Mouse (Mus musculus) testis, adult 2 months (tissue): ENCODE data around the gene Clasp1. TPM values are rescaled to one million over a fixed set of nuclear protein-coding genes. Genes with fewer than 3 reads are reported as not detected.

Experiments used
- H3K27ac ChIP-seq: fragments of 200-500 bp; 2 replicates; pipeline ENCODE4 v1.5.1; 2012; ENCODE audit warnings: low read depth, low read length; ENCODE audit not compliant: control insufficient read depth, insufficient read depth
- H3K27me3 ChIP-seq: fragments of 200-500 bp; 2 replicates; pipeline ENCODE4 v1.6.1; 2012; ENCODE audit warnings: mild to moderate bottlenecking, low read length, moderate library complexity; ENCODE audit not compliant: control insufficient read depth, insufficient read depth
- H3K36me3 ChIP-seq: fragments of 200-500 bp; 2 replicates; pipeline ENCODE4 v1.6.1; 2012; ENCODE audit warnings: mild to moderate bottlenecking, low read length; ENCODE audit not compliant: control insufficient read depth, insufficient read depth
- H3K4me1 ChIP-seq: fragments of 200-500 bp; 2 replicates; pipeline ENCODE4 v1.6.1; 2012; ENCODE audit warnings: low read length; ENCODE audit not compliant: control insufficient read depth, insufficient read depth
- H3K4me3 ChIP-seq: fragments of 200-500 bp; 2 replicates; pipeline ENCODE4 v1.5.1; 2012; ENCODE audit warnings: low read depth, mild to moderate bottlenecking, low read length, moderate library complexity, mixed read lengths; ENCODE audit not compliant: control insufficient read depth
- CTCF ChIP-seq: fragments of 200-500 bp; IDR thresholded peaks from 2 replicates; pipeline ENCODE4 v1.5.1; 2012; ENCODE audit warnings: low read depth, mild to moderate bottlenecking, inconsistent platforms, low read length, moderate library complexity; ENCODE audit not compliant: control insufficient read depth, insufficient read depth, insufficient replicate concordance
- POLR2A ChIP-seq: fragments of 200-500 bp; IDR thresholded peaks from 2 replicates; pipeline ENCODE4 v1.6.1; 2012; ENCODE audit warnings: low read depth, mild to moderate bottlenecking, inconsistent platforms, low read length, moderate library complexity; ENCODE audit not compliant: control insufficient read depth
- polyA plus RNA-seq: library from polyadenylated mRNA; depleted of rRNA; stranded (reverse); fragments of >200 nt; gene quantifications from 2 replicates; pipeline ENCODE4 v1.2.3, GENCODE M21; 2012

Clasp1 gene
- polyA plus RNA-seq, 1 experiment = 33.1 TPM

DNA sequence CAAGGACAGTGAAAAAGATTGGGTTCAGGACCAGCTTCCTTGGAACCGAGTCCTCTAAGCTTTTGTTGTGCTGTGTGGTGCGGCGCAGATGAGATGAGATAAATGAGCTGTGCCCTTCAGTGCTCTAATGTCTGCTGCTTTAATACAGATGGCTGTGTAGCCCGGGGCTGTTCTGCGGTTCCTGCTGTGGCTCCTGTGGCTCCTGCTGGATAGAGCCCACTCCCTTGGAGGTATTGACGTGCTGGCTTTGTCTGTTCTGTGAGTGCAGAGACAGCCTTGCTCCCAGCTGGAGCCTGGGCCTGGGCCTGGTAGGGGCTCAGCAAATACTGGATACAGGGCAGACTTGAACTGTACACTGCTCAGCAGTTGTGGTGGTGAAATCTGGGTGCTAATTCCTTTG is 34.0 kb downstream of the Clasp1 start:
- Histone ChIP-seq H3K36me3 (no peaks in the 10 kb centered on the region; the same call in 1 of the 2 replicates), H3K4me3 (no peak overlapping the region), H3K4me1 (no peaks in the 10 kb centered on the region), H3K27me3 (no peaks in the 10 kb centered on the region), H3K27ac (no peak overlapping the region)
- no peak for TF ChIP-seq CTCF
- TF ChIP-seq POLR2A = no peak

DNA sequence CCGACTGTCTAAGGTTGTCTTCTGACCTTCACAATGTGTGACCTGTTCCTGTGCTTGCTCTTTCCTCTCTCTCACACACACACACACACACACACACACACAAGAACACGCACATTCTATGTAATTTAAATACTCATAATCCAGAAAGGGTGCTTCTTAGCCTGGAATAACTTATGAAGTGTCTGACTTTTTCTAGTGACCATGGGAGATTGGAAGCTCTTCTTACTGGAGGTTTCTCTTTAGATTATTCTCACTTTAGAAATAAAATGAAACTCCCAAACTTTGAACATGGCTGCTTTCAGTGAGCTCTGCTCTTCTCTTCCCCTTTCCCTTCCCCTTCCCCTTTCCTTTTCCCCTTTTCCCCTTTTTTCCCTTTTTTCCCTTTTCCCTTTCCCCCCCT is 37.1 kb downstream of the Clasp1 start:
- Histone ChIP-seq H3K27me3 (no peaks in the 10 kb centered on the region), H3K36me3 (no peaks in the 10 kb centered on the region), H3K4me3 (no peak overlapping the region), H3K27ac (no peak overlapping the region), H3K4me1 (no peaks in the 10 kb centered on the region)
- TF ChIP-seq CTCF (no peak), POLR2A (no peak)

DNA sequence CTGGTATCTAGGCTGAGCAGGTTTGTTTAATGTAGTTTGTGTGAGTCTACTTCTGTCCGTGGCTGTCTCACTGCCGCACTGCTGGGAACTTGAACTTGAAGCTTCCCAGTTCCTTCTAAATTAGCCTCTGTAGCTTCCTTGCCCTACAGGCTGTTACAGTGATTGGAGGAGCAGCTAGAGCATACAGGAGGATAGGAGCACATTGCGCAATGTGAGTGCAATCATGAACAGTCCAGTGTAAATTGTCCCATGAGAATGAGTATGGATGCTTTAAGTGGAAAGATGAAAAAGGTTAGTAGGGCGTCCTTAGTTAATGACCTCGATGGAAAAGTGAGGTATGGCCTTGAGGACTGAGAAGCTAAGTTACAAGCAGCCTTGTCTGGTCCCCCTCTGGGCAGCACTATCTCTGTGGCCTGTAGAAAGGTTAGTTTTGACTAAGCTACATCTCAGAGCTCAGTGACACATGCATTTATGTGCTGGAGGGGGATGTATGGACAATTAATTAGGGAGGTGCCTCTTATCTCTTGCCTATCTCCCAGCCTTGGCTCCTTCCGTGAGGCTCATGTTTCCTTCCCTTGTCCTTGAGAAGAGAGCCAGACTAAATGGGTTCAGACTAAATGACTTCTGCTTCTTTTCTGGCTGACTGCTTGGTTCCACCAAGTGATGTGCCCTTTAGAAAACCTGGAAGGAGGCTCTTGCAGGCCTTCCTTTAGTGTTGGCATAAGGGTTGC is 39.7 kb downstream of the Clasp1 start:
- Histone ChIP-seq H3K36me3 (no peaks in the 10 kb centered on the region), H3K27me3 (no peaks in the 10 kb centered on the region), H3K4me3 (no peak overlapping the region)

DNA sequence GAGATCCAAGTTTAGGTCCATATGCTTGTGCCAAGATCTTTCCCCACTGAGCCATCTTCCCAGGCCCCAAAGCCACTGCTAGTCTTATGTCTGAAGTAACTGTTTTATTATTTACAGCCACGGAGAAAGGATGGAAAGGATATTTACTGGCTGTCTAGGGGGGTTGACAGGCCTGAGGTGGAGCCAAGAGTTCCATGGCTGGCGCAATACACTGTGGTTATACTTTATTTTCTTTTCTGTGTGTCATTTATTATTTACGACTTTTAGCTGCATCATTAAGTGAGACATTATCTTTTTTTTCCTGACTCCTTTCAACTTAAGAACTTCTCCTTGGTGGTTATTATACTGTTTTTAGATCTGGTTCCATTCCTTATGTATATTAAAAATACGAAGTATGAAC is 42.7 kb downstream of the Clasp1 start:
- Histone ChIP-seq H3K4me1 (no peaks in the 10 kb centered on the region), H3K4me3 (no peak overlapping the region), H3K27ac (no peak overlapping the region), H3K36me3 (no peaks in the 10 kb centered on the region), H3K27me3 (no peaks in the 10 kb centered on the region)
- TF ChIP-seq CTCF = no peak
- TF ChIP-seq POLR2A = no peak

More for the DNA sequence above, 39.7 kb downstream of the Clasp1 start:
- TF ChIP-seq POLR2A (no peak), CTCF (no peak)
- H3K27ac ChIP-seq = no peak overlapping the region
- H3K4me1 ChIP-seq = no peaks in the 10 kb centered on the region

DNA sequence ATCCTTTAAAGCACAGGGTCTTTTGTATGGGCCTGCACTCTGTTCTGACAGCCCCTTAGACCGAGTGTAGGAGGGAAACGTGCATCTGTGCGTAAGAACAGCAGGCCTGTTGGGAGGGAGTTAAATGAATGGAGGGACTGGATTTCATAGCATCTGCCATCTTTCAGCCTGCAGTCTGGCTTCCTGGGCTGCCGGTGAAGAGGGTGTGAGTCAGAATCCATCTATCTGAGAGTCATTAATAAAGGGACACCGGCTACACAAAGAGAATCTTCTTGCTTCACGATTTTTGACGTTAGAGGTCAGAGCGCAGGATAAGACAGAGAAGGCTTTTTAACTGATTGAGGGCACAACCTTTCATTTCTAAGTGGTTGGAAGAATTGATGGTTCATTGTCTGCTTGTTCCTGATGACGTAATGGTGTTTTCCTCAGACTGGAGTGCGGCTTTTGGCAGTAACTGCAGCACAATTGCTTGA is 46.2 kb downstream of the Clasp1 start:
- Histone ChIP-seq H3K27ac (peak overlapping the region; percentile 50; the same call in 1 of the 2 replicates), H3K27me3 (no peaks in the 10 kb centered on the region), H3K4me3 (peak overlapping the region; percentile 81), H3K4me1 (no peaks in the 10 kb centered on the region; the same call in 1 of the 2 replicates), H3K36me3 (no peaks in the 10 kb centered on the region)
- TF ChIP-seq CTCF (no peak), POLR2A (no peak)

DNA sequence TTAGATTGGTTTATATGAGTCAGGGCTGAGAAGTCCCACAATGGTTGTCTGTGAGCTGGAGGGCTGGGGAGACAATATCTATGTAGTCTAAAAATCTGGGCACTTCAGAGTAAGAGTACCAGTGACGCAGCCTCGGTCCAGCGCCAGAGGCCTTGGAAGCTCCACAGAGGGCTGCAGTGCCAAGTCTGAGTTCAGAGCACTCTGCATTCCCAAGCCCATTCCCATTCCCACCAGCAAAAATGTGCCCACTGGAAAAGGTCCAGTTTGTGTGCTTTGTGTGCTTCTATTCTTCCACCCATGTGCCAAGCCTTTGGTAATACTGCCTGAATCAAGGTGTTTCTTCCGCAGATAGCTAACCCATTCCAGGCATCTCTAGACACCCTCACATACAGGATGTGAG is 49.0 kb downstream of the Clasp1 start:
- no peak overlapping the region for H3K4me3 ChIP-seq
- H3K36me3 ChIP-seq = no peaks in the 10 kb centered on the region
- TF ChIP-seq CTCF = no peak
- TF ChIP-seq POLR2A = no peak
- H3K4me1 ChIP-seq = no peaks in the 10 kb centered on the region; the same call in 1 of the 2 replicates
- no peaks in the 10 kb centered on the region for H3K27me3 ChIP-seq
- H3K27ac ChIP-seq = no peak overlapping the region

DNA sequence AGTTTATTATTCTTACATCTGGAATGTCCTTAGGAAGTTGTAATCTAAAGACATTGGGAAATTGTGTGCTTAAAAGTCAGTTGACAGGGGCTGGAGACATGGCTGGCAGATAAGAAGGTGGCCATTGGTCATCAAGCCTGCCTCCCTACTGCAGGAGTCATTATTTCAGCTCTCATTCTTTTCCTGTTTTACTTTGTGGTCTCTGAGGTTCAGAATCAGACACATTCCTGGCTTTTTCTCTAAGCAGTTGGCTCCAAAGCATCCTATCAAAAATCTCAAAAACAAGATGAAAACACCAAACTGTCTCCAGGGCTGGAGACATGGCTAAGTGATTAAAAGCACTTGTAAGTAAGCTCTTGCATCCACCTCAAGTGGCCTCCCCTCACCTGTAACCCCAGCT is 49.5 kb downstream of the Clasp1 start:
- no peak for TF ChIP-seq CTCF
- TF ChIP-seq POLR2A = no peak
- no peaks in the 10 kb centered on the region for H3K27me3 ChIP-seq
- no peak overlapping the region for H3K4me3 ChIP-seq
- H3K4me1 ChIP-seq = no peaks in the 10 kb centered on the region; the same call in 1 of the 2 replicates
- no peaks in the 10 kb centered on the region for H3K36me3 ChIP-seq
- H3K27ac ChIP-seq = no peak overlapping the region
